Mouse (Mus musculus): ENCODE results near the gene Gpd2. TPM values are rescaled to one million over a fixed set of nuclear protein-coding genes. Genes with fewer than 3 reads are reported as not detected.

Gpd2 gene
- total and polyA plus RNA-seq, 3 experiments, result 15.7 to 20.4 (median 16.7) TPM

- dilution Hi-C loops (cut with MboI; ENCODE audit: extremely low pct_ligation_motif_present, extremely low pct_unique_long_range_greater_than_20kb, low sequenced_read_pairs), result no loop called here
- TF ChIP-seq MAFK (IDR thresholded peaks at IDR 0.05; ENCODE audit: insufficient replicate concordance, low read length) (no peak), CHD1 (IDR thresholded peaks at IDR 0.05; ENCODE audit: low read depth, low read length) (no peak), TCF12 (IDR thresholded peaks at IDR 0.05; ENCODE audit: low read depth, low read length) (no peak), JUND (conservative IDR thresholded peaks at IDR 0.05; ENCODE audit: low read depth, low read length) (no peak), SIN3A (IDR thresholded peaks at IDR 0.05; ENCODE audit: low read length) (no peak), MXI1 (IDR thresholded peaks at IDR 0.05; ENCODE audit: low read depth, low read length) (no peak), KAT2A (IDR thresholded peaks at IDR 0.05; ENCODE audit: insufficient replicate concordance, low read length) (no peak), BHLHE40 (IDR thresholded peaks at IDR 0.05; ENCODE audit: low read depth, low read length) (no peak), CTCF (conservative IDR thresholded peaks at IDR 0.05 in 1 of 2, IDR thresholded peaks at IDR 0.05 in 1 of 2; ENCODE audit: low read depth in 2 of 2, low read length in 2 of 2) (no peak), ELF1 (IDR thresholded peaks at IDR 0.05; ENCODE audit: low read depth, low read length) (no peak), ETS1 (conservative IDR thresholded peaks at IDR 0.05; ENCODE audit: low read depth, low read length) (no peak)
- H3K4me1 ChIP-seq (ENCODE audit: control insufficient read depth in 1 of 2, insufficient read depth in 2 of 2), result peaks cover 17 to 28% of the 10 kb centered on the region in 2 experiments
- no peak overlapping the region for H3K27ac ChIP-seq (ENCODE audit: insufficient read depth, low read depth)
- H3K36me3 ChIP-seq (replicated peaks in 1 of 2; ENCODE audit: control insufficient read depth in 1 of 2, insufficient read depth in 1 of 2, low read length in 1 of 2), result no peaks in the 10 kb centered on the region
- H3K9ac ChIP-seq (ENCODE audit: insufficient read depth, low read depth), result no peak overlapping the region
- H3K27me3 ChIP-seq (replicated peaks), result no peaks in the 10 kb centered on the region
- H3K4me2 ChIP-seq (ENCODE audit: insufficient read depth, low read depth, poor library complexity, severe bottlenecking), result peak overlapping the region; percentile 51; the same call in 1 of the 2 replicates
- H3K9me3 ChIP-seq (replicated peaks; ENCODE audit: low read length), result no peaks in the 10 kb centered on the region
- in situ Hi-C loops (cut with MboI; ENCODE audit: low pct_ligation_motif_present, low pct_unique_long_range_greater_than_20kb, low sequenced_read_pairs), result no loop called here
- no peaks in the 10 kb centered on the region for H3K79me2 ChIP-seq (replicated peaks; ENCODE audit: control insufficient read depth, extremely low read depth, insufficient read depth, poor library complexity, severe bottlenecking)
- no peak for DNase-seq (ENCODE audit: extremely low read depth)
- no peak overlapping the region for H3K4me3 ChIP-seq (replicated peaks in 1 of 3; ENCODE audit: low read depth in 2 of 3, low read length in 2 of 3, poor library complexity in 1 of 3)
Observed at GRCm38 (mm10) chr2:57297226-57297625, 59.8 kb downstream of the Gpd2 start.

DNA sequence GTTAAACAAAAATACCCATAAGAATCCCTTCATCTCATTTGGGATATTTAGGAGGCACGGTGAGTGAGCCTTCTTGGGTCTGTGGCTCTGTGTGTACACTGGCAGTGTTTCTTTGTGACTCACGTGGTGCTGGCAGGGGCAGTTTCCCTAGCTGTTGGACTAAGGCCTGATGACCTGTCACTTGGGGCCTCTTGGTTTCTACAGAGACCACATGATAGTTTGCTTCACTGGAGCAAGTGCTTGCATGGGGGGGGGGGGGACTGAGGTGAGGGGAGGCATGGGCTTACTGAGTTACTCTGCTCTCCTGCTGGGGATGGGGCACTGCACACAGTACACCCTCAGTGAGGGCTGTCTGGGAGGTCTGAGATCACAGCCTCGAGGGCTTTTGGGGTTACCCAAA is 64.1 kb downstream of the Gpd2 start:
- peak overlapping the region; percentile 32 for H3K4me2 ChIP-seq (ENCODE audit: insufficient read depth, low read depth, poor library complexity, severe bottlenecking)
- DNase-seq (ENCODE audit: extremely low read depth), result peak; percentile 33
- H3K4me1 ChIP-seq (ENCODE audit: control insufficient read depth in 1 of 2, insufficient read depth in 2 of 2), result peaks cover 17 to 48% of the 10 kb centered on the region in 2 experiments
- no peaks in the 10 kb centered on the region for H3K9me3 ChIP-seq (replicated peaks; ENCODE audit: low read length)
- H3K27ac ChIP-seq (ENCODE audit: insufficient read depth, low read depth), result no peak overlapping the region
- H3K4me3 ChIP-seq (replicated peaks in 1 of 3; ENCODE audit: low read depth in 2 of 3, low read length in 2 of 3, poor library complexity in 1 of 3), result no peak overlapping the region
- dilution Hi-C loops (cut with MboI; ENCODE audit: extremely low pct_ligation_motif_present, extremely low pct_unique_long_range_greater_than_20kb, low sequenced_read_pairs) (no loop called here), in situ Hi-C loops (cut with MboI; ENCODE audit: low pct_ligation_motif_present, low pct_unique_long_range_greater_than_20kb, low sequenced_read_pairs) (no loop called here)
- peaks cover 2 to 14% of the 10 kb centered on the region in 2 experiments for H3K36me3 ChIP-seq (replicated peaks in 1 of 2; ENCODE audit: control insufficient read depth in 1 of 2, insufficient read depth in 1 of 2, low read length in 1 of 2)
- TF ChIP-seq BHLHE40 (IDR thresholded peaks at IDR 0.05; ENCODE audit: low read depth, low read length) (peak; percentile 80), MAZ (IDR thresholded peaks at IDR 0.05; ENCODE audit: low read depth, low read length) (peak; percentile 61; the same call in 1 of the 2 replicates), MAX (IDR thresholded peaks at IDR 0.05; ENCODE audit: low read length) (0 out of 2 replicates have a peak, but pooled peaks have one; percentile 20), USF1 (IDR thresholded peaks at IDR 0.05; ENCODE audit: low read depth, low read length) (peak; percentile 50), RCOR1 (conservative IDR thresholded peaks at IDR 0.05; ENCODE audit: low read depth, low read length) (0 out of 2 replicates have a peak, but pooled peaks have one; percentile 20), TBP (conservative IDR thresholded peaks at IDR 0.05; ENCODE audit: low read depth, low read length) (no peak), KAT2A (IDR thresholded peaks at IDR 0.05; ENCODE audit: insufficient replicate concordance, low read length) (no peak), MXI1 (IDR thresholded peaks at IDR 0.05; ENCODE audit: low read depth, low read length) (peak; percentile 68; the same call in 1 of the 2 replicates), IRF4 (IDR thresholded peaks at IDR 0.05; ENCODE audit: low read depth, low read length) (peak; percentile 66), ZMIZ1 (IDR thresholded peaks at IDR 0.05; ENCODE audit: low read depth, low read length) (no peak)
- no peaks in the 10 kb centered on the region for H3K79me2 ChIP-seq (replicated peaks; ENCODE audit: control insufficient read depth, extremely low read depth, insufficient read depth, poor library complexity, severe bottlenecking)
- H3K9ac ChIP-seq (ENCODE audit: insufficient read depth, low read depth), result no peak overlapping the region
- no peaks in the 10 kb centered on the region for H3K27me3 ChIP-seq (replicated peaks)
